In genomic region chr7:15953307-15954074, GRCm38 (mm10) we compare ENCODE assay signal across 10 mouse cellular contexts. TPM values are rescaled to one million over a fixed set of nuclear protein-coding genes. Genes with fewer than 3 reads are reported as not detected.
DNase-seq lines count a peak whose midpoint lies in the region; ATAC-seq and TF ChIP-seq lines count a peak whose summit lies in the region.
"Had no signal": no experiment of that assay in that cellular context is flagged by ENCODE, and none has a peak within 500 bp of the region (broad histone marks: within the 10 kb centered on the region; RNA-seq: fewer than 3 reads in every experiment).

No protein-coding gene starts in this region.

- intact Hi-C loops in gastrocnemius, adult 2 months (cut with DNase I): no loop called here
- intact Hi-C loops in gastrocnemius, postnatal 14 days (cut with DNase I; ENCODE audit: low total_unique reads): no loop called here

- no peak overlapping the region for H3K4me3 ChIP-seq in gastrocnemius, adult 2 months
- H3K4me3 ChIP-seq in midbrain, postnatal 0 days (ENCODE audit: low read depth, low read length): no peak overlapping the region
- H3K4me3 ChIP-seq in midbrain, embryonic 13.5 days (replicated peaks): no peak overlapping the region
- H3K4me3 ChIP-seq: limb, embryonic 13.5 days had no signal

- no peaks in the 10 kb centered on the region for H3K36me3 ChIP-seq in midbrain, postnatal 0 days (ENCODE audit: insufficient read depth, low read length)
- H3K36me3 ChIP-seq in midbrain, embryonic 13.5 days: no peaks in the 10 kb centered on the region
- H3K36me3 ChIP-seq in splenic B cell, adult 2 months (ENCODE audit: control insufficient read depth, insufficient read depth, low read length, poor library complexity, severe bottlenecking): peaks cover 5% of the 10 kb centered on the region

- peak overlapping the region; percentile 85 for H3K27ac ChIP-seq in gastrocnemius, adult 2 months
- no peak overlapping the region for H3K27ac ChIP-seq in midbrain, postnatal 0 days (ENCODE audit: low read depth, low read length)
- H3K27ac ChIP-seq in midbrain, embryonic 13.5 days: no peak overlapping the region
- H3K27ac ChIP-seq: limb, embryonic 13.5 days had no signal

- TF ChIP-seq CTCF in gastrocnemius, adult 2 months (IDR thresholded peaks at IDR 0.05): peak; percentile 54
- TF ChIP-seq CTCF in midbrain, postnatal 0 days (IDR thresholded peaks at IDR 0.05): peak; percentile 37

- no peak overlapping the region for H3K4me2 ChIP-seq in midbrain, postnatal 0 days (ENCODE audit: low read depth, low read length, poor library complexity, severe bottlenecking)
- no peak overlapping the region for H3K4me2 ChIP-seq in midbrain, embryonic 13.5 days (replicated peaks)
- H3K4me2 ChIP-seq: limb, embryonic 13.5 days had no signal

- ATAC-seq in midbrain, postnatal 0 days (ENCODE audit: low FRiP score): no peak
- ATAC-seq in midbrain, embryonic 13.5 days: no peak
- ATAC-seq in common myeloid progenitor, adult 5-6 weeks (replicated peaks; ENCODE audit: low read depth, poor library complexity, severe bottlenecking): peak; percentile 43

- no peaks in the 10 kb centered on the region for H3K4me1 ChIP-seq in midbrain, postnatal 0 days (ENCODE audit: insufficient read depth, low read length)
- H3K4me1 ChIP-seq in midbrain, embryonic 13.5 days (replicated peaks): peaks cover 8% of the 10 kb centered on the region

- WGBS in midbrain, postnatal 0 days: 92% methylated on average over 13 of the region's 13 CpGs
- 94% methylated on average over 13 of the region's 13 CpGs for WGBS in midbrain, embryonic 13.5 days

- H3K9me3 ChIP-seq in midbrain, postnatal 0 days (ENCODE audit: low read length): no peaks in the 10 kb centered on the region
- H3K9me3 ChIP-seq in midbrain, embryonic 13.5 days: 0 out of 2 replicates have a peak, but pooled peaks cover 4% of the 10 kb centered on the region

- no peaks in the 10 kb centered on the region for H3K27me3 ChIP-seq in midbrain, postnatal 0 days (ENCODE audit: insufficient read depth, low read length)
- H3K27me3 ChIP-seq in midbrain, embryonic 13.5 days: peaks cover 8% of the 10 kb centered on the region; the same call in 1 of the 2 replicates
- H3K27me3 ChIP-seq in splenic B cell, adult 2 months (ENCODE audit: control insufficient read depth, insufficient read depth, low read length, poor library complexity, severe bottlenecking): no peaks in the 10 kb centered on the region

- no peak overlapping the region for H3K9ac ChIP-seq in midbrain, postnatal 0 days (replicated peaks; ENCODE audit: low read length, poor library complexity, severe bottlenecking)
- H3K9ac ChIP-seq in midbrain, embryonic 13.5 days (replicated peaks): no peak overlapping the region
- H3K9ac ChIP-seq: limb, embryonic 13.5 days had no signal

- no peak for DNase-seq in gastrocnemius, adult 2 months
- DNase-seq in gastrocnemius, postnatal 14 days: no peak
- no peak for DNase-seq in midbrain, postnatal 0 days (ENCODE audit: low spot score)
- DNase-seq in splenic B cell, adult 2 months (ENCODE audit: low read depth, low spot score): peak; percentile 59
- no peak for DNase-seq in adrenal gland, postnatal 14 days
- no peak for DNase-seq in heart, adult 9 months (ENCODE audit: low spot score in 2 of 2)
- DNase-seq: right cerebral cortex, postnatal 4 days had no signal

RNA-seq across cellular contexts. Expression of gene Nop53, which starts 7.6 kb away (rescaled TPM):
- total RNA-seq in gastrocnemius, adult 2 months (2021): 10 to 100 TPM; 85.7 to 97.4 TPM
- 100 to 1,000 TPM; 121 to 127 TPM for total RNA-seq in gastrocnemius, postnatal 14 days (2021)
- total RNA-seq in midbrain, postnatal 0 days (2014; rRNA removed): 82.8 and 104 TPM in 2 replicates
- 128 and 143 TPM in 2 replicates for polyA plus RNA-seq in midbrain, postnatal 0 days (2015; fragmentation: Nextera tagmentation; extraction: Ambion mirVana)
- 140 and 151 TPM in 2 replicates for polyA plus RNA-seq in midbrain, embryonic 13.5 days (2015; fragmentation: Nextera tagmentation; extraction: Ambion mirVana)
- total RNA-seq in common myeloid progenitor, adult 5-6 weeks (2017): 458 and 478 TPM in 2 replicates
- 196 and 213 TPM in 2 replicates for total RNA-seq in adrenal gland, postnatal 14 days (2021)

RNA-seq across cellular contexts. Expression of gene Ehd2, which starts 13.9 kb away (rescaled TPM):
- 10 to 100 TPM; 31.4 to 38.7 TPM for total RNA-seq in gastrocnemius, adult 2 months (2021)
- total RNA-seq in gastrocnemius, postnatal 14 days (2021): 100 to 1,000 TPM in 1 of 2 experiments, 10 to 100 TPM in 1; 91.3 to 101 TPM
- total RNA-seq in midbrain, postnatal 0 days (2014; rRNA removed): 5.6 and 5.9 TPM in 2 replicates
- 3.9 and 4.3 TPM in 2 replicates for polyA plus RNA-seq in midbrain, postnatal 0 days (2015; fragmentation: Nextera tagmentation; extraction: Ambion mirVana)
- polyA plus RNA-seq in midbrain, embryonic 13.5 days (2015; fragmentation: Nextera tagmentation; extraction: Ambion mirVana): 3.3 and 4.7 TPM in 2 replicates
- total RNA-seq in common myeloid progenitor, adult 5-6 weeks (2017): 1.0 and 1.9 TPM in 2 replicates
- total RNA-seq in adrenal gland, postnatal 14 days (2021): 119 and 121 TPM in 2 replicates

RNA-seq across cellular contexts. Expression of gene Selenow, which starts 31.3 kb away (rescaled TPM):
- total RNA-seq in gastrocnemius, adult 2 months (2021): 1,000 to 10,000 TPM; 1,391 to 1,893 TPM
- 100 to 1,000 TPM; 759 to 773 TPM for total RNA-seq in gastrocnemius, postnatal 14 days (2021)
- 718 and 730 TPM in 2 replicates for total RNA-seq in midbrain, postnatal 0 days (2014; rRNA removed)
- 2,106 and 2,315 TPM in 2 replicates for polyA plus RNA-seq in midbrain, postnatal 0 days (2015; fragmentation: Nextera tagmentation; extraction: Ambion mirVana)
- 1,286 and 1,320 TPM in 2 replicates for polyA plus RNA-seq in midbrain, embryonic 13.5 days (2015; fragmentation: Nextera tagmentation; extraction: Ambion mirVana)
- total RNA-seq in common myeloid progenitor, adult 5-6 weeks (2017): 42.3 and 56.5 TPM in 2 replicates
- total RNA-seq in adrenal gland, postnatal 14 days (2021): 191 and 202 TPM in 2 replicates
